Mouse (Mus musculus) left cerebral cortex, adult 11 months (tissue): ENCODE measurements around the gene Gm38100.
A peak's percentile ranks its signal among the peaks of the same experiment; 100 is the strongest.

Experiments used
- DNase-seq: peaks from one replicate; pipeline ENCODE4 v3.0.0; 2022; ENCODE audit warnings: low spot score

Gene Gm38100

GRCm38 (mm10) chr1:175920029-175920428 lies at the start of gene Gm38100:
Gene Gm38100, plus strand, starts transcription at chr1:175920329.
- DNase-seq, result no peak

GRCm38 (mm10) chr1:175870716-175871115 lies 49.4 kb upstream of the Gm38100 start:
- DNase-seq, result no peak

- no peak for DNase-seq
These were observed 47.9 kb upstream of the Gm38100 start for GRCm38 (mm10) chr1:175872028-175872816.

- peak; percentile 77 for DNase-seq
These were observed 39.5 kb upstream of the Gm38100 start, which contains the start of gene Exo1 for GRCm38 (mm10) chr1:175880453-175881296. Gene Exo1, plus strand, starts transcription at chr1:175880581.

GRCm38 (mm10) chr1:175883398-175883797 lies 36.7 kb upstream of the Gm38100 start:
- DNase-seq, result no peak

GRCm38 (mm10) chr1:175893263-175893662 lies 26.9 kb upstream of the Gm38100 start:
- no peak for DNase-seq

DNA sequence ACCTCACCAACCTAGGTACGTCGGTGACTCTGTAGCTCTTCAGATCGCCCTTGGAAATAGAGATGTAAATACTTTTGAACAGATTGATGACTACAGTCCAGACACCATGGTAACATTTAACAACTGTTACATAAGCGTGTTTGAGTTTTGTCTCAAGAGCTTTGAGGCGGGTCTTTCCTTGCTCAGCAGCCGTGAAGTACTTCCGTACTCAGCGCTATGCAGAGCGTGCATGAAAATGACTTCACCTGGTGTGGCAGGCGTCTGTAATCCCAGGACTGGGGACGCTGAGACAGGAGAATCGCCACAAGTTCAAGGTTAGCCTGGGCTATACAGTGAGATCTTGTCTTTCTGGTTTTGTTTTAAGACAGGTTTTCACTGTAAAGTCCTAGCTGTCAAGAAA lies 26.4 kb upstream of the Gm38100 start:
- no peak for DNase-seq

DNA sequence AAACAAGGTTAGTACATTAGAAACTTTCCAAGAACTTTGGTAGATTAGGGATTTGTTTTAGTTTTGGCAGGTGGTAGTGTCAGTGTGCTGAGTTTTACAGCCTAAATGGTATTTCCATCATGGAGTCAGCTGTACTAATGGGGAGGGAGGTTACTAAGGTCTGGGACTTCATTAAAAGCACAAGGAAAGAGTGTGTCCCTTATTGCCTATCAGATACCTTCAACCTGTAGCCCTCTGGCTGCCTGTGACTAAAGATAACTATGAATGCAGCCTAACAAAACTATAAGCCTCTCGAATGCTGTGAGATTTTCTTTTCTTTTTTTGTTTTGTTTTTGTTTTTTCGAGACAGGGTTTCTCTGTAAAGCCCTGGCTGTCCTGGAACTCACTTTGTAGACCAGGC lies 8.9 kb upstream of the Gm38100 start:
- DNase-seq, result no peak

DNA sequence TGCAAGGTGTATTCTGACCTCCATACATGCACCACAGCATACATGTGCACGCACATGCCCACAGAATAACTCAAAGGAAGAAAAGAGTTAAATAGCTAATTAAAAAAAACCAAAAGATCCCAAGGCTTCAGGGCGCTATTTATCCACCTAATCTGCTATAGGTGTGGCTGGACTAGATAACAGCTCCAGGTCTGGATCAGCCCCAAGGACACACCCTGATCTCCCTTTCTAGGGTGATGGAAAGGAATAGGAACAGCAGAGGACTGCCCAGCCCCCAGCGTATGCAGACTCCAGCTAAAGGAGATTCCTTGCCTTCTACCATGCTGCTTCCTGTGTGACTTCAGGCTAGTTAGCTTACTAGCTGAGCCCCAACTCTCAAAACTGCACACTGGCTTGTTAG lies 8.1 kb upstream of the Gm38100 start:
- DNase-seq, result no peak

- DNase-seq, result no peak
These were observed 6.3 kb upstream of the Gm38100 start for GRCm38 (mm10) chr1:175913728-175914303.

DNA sequence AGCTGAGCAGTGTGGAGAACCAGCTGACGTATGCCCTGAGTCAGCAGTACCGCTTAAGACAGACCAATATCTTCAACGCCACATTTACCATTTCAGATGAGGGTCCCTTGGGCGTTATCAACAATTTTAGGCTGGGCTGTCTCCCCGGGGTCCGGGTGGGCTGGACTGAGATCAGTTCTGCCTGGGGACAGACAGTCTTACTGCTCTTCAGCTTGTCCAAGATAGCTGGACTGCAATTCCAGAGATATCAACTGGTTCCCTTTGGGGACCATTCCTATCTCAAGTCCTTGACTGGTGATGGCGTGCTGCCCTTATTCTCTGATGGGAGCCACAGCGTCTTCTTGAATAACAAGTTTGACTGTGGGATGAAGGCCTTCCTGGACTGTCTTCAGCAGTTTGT lies 962 bp downstream of the Gm38100 start:
- DNase-seq, result no peak

- peak; percentile 42 for DNase-seq
These were observed 4.0 kb downstream of the Gm38100 start for GRCm38 (mm10) chr1:175923848-175924787.

DNA sequence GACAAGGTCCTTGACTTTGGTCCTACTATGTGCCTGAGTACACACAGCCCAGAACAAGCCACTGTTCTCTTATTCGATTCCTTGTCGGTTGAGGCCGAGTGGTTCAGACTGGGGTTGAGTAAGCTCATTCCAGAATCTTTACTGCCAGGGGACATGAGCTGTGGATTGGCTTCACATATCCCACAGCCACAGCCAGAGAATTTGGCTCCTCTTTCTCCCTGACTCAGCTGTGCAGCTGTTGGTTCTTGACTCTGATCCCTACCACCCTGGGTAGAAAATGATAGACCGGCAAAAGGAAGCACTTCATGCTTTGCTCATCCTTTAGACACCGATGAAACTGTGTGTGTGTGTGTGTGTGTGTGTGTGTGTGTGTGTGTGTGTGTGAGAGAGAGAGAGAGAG lies 11.3 kb downstream of the Gm38100 start:
- no peak for DNase-seq

GRCm38 (mm10) chr1:175936282-175936737 lies 16.2 kb downstream of the Gm38100 start:
- DNase-seq, result peak; percentile 77

DNA sequence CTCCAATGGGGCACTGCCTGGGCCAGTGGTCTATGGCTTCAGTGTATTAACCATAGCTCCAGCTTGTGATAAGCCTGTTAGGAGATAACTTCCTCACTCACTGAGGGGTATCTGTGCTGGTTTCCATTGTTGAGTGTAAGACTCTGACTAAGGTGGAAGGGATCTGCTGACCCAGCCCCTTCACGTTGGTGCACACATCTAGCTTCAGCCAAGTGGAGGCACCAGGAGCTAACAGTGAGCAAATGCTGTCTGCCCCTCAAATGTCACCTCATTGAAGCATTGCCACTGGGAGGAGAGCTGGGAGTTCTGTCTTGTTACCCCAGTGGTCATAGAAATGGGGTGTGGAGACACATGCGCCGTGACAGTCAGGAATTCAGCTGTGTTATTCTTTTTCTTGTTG lies 18.6 kb downstream of the Gm38100 start:
- DNase-seq, result no peak

- DNase-seq, result no peak
These were observed 23.0 kb downstream of the Gm38100 start for GRCm38 (mm10) chr1:175943168-175943567.

- no peak for DNase-seq
These were observed 26.7 kb downstream of the Gm38100 start for GRCm38 (mm10) chr1:175946718-175947315.

DNA sequence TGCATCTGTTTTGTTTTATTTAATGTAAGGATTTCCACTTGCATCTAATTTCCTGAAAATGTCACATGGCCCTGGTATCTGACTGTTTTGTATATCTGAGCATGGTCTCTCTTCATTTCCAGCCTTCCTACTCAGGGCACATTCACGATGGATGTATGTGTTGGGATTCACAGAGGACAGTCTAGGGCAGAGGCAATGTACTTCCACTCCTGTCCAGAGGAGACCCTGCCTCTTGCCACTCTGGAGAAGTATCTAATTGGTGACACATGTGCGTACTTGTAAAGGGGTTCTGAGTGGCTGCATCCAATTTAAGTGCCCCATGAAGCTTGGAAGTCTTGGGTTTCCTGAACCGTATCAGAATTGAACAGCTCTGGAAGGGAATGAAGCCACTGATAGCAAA lies 30.3 kb downstream of the Gm38100 start:
- DNase-seq, result no peak

DNA sequence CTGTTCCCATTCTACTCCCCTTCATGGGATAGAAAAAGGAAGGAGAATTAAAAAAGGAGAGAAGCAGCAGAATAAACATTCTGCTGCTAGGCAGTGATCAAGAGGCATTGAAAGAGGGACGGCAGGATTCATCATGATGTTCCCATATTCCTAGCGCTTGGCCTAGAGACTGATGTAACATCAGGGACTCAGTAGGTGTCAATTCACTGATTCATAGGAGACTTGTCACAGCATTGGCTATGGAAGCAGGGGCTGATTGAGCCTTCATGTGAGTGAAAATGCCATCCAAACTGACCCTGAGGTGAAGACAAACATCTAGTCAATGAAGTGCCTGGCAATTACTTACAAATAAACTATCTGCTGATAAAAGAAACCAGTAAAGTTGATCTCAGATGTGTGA lies 30.7 kb downstream of the Gm38100 start:
- no peak for DNase-seq

DNA sequence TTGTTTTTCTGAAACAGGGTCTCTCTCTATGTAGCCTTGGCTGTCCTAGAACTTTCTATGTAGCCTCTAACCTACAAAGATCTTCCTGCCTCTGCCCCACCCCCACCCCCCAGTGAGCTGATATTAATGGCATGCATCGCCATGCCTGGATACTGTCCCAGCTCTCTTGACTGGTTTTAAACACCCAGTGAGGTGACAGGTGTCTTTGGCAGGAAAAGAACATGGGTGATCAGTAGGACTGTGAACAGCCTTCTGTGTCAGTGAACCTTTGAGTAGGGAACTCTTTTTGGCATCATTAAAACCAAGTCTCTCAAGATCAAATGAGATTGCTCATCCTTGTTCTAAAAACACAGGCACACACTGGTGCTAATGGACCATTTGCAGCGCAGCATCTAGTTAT lies 41.7 kb downstream of the Gm38100 start:
- no peak for DNase-seq
